Mouse (Mus musculus) MEL (cell line): ENCODE data around the gene Cdr2l. TPM values are rescaled to one million over a fixed set of nuclear protein-coding genes. Genes with fewer than 3 reads are reported as not detected.

Experiments
- DNase-seq: peaks from one replicate; pipeline ENCODE4 v3.0.0; 2011; ENCODE audit warnings: low read depth, low spot score
- H3K27ac ChIP-seq: 2 replicates; pipeline ENCODE4 v1.5.1; 2012; ENCODE audit warnings: low read depth, mild to moderate bottlenecking, control low read depth, low read length, moderate library complexity; ENCODE audit not compliant: control insufficient read depth
- H3K27me3 ChIP-seq, 2 experiments: fragments of 150-350 bp in 1 of 2; sonication (generic) in 1 of 2; 2 replicates each; pipeline ENCODE4 v1.6.1; 2012; ENCODE audit warnings: low read length in 2 of 2, mild to moderate bottlenecking in 2 of 2, improper control_type of control experiment in 1 of 2, moderate library complexity in 1 of 2; ENCODE audit not compliant: insufficient read depth in 2 of 2, control insufficient read depth in 1 of 2
- H3K36me3 ChIP-seq, 2 experiments: 2 replicates each; pipeline ENCODE4 v1.6.1; 2012 to 2014; ENCODE audit warnings: low read length in 2 of 2, improper control_type of control experiment in 1 of 2, inconsistent platforms in 1 of 2, mild to moderate bottlenecking in 1 of 2; ENCODE audit not compliant: insufficient read depth in 2 of 2, control insufficient read depth in 1 of 2
- H3K4me1 ChIP-seq, 2 experiments: fragments of 150-350 bp in 1 of 2; sonication (generic) in 1 of 2; 2 replicates each; pipeline ENCODE4 v1.6.1; 2012; ENCODE audit warnings: low read length in 2 of 2, improper control_type of control experiment in 1 of 2, mild to moderate bottlenecking in 1 of 2; ENCODE audit not compliant: insufficient read depth in 2 of 2, control insufficient read depth in 1 of 2
- H3K4me3 ChIP-seq, 2 experiments: fragments of 150-350 bp in 1 of 2; sonication (generic) in 1 of 2; 2 replicates each; pipeline ENCODE4 v1.5.1; 2012; ENCODE audit warnings: low read depth in 2 of 2, low read length in 2 of 2, mild to moderate bottlenecking in 2 of 2, moderate library complexity in 2 of 2, control low read depth in 1 of 2, improper control_type of control experiment in 1 of 2; ENCODE audit not compliant: control insufficient read depth in 1 of 2, insufficient read depth in 1 of 2
- H3K79me2 ChIP-seq: 2 replicates; pipeline ENCODE4 v1.6.1; 2012; ENCODE audit warnings: mild to moderate bottlenecking, low read length, moderate library complexity; ENCODE audit not compliant: control insufficient read depth, poor library complexity, insufficient read depth
- H3K9ac ChIP-seq: 2 replicates; pipeline ENCODE4 v1.6.1; 2012; ENCODE audit warnings: low read depth, mild to moderate bottlenecking, control low read depth, low read length, moderate library complexity; ENCODE audit not compliant: control insufficient read depth, poor library complexity, severe bottlenecking
- H3K9me3 ChIP-seq: fragments of 150-350 bp; sonication (generic); replicated peaks from 2 replicates; pipeline ENCODE4 v1.6.1; 2012; ENCODE audit warnings: mild to moderate bottlenecking, low read length, improper control_type of control experiment, moderate library complexity; ENCODE audit not compliant: insufficient read depth
- BHLHE40 ChIP-seq: IDR thresholded peaks from 2 replicates; pipeline ENCODE4 v1.6.1; 2012; ENCODE audit warnings: low read depth, mild to moderate bottlenecking, inconsistent platforms, low read length, improper control_type of control experiment, borderline replicate concordance
- CHD1 ChIP-seq: IDR thresholded peaks from 2 replicates; pipeline ENCODE4 v1.6.1; 2012; ENCODE audit warnings: low read depth, mild to moderate bottlenecking, inconsistent platforms, low read length, improper control_type of control experiment
- ELF1 ChIP-seq: IDR thresholded peaks from 2 replicates; pipeline ENCODE4 v1.6.1; 2014; ENCODE audit warnings: low read depth, mild to moderate bottlenecking, inconsistent platforms, low read length, improper control_type of control experiment, moderate library complexity
- EP300 ChIP-seq, 2 experiments: IDR thresholded peaks; 2 replicates each; pipeline ENCODE4 v1.6.1; 2011; ENCODE audit warnings: improper control_type of control experiment in 2 of 2, low read length in 2 of 2, low read depth in 1 of 2, mild to moderate bottlenecking in 1 of 2
- ETS1 ChIP-seq: IDR thresholded peaks from 2 replicates; pipeline ENCODE4 v1.6.1; 2012; ENCODE audit warnings: low read depth, mild to moderate bottlenecking, inconsistent platforms, low read length, improper control_type of control experiment, moderate library complexity
- HCFC1 ChIP-seq: IDR thresholded peaks from 2 replicates; pipeline ENCODE4 v1.6.1; 2012; ENCODE audit warnings: low read depth, mild to moderate bottlenecking, inconsistent platforms, low read length, improper control_type of control experiment, moderate library complexity
- JUND ChIP-seq: IDR thresholded peaks from 2 replicates; pipeline ENCODE4 v1.6.1; 2011; ENCODE audit warnings: low read depth, mild to moderate bottlenecking, improper control_type of control experiment, low read length
- KAT2A ChIP-seq: conservative IDR thresholded peaks from 2 replicates; pipeline ENCODE4 v1.6.1; 2012; ENCODE audit warnings: low read depth, low read length, improper control_type of control experiment, inconsistent platforms
- MAFK ChIP-seq: IDR thresholded peaks from 2 replicates; pipeline ENCODE4 v1.6.1; 2011; ENCODE audit warnings: low read depth, mild to moderate bottlenecking, low read length, improper control_type of control experiment, borderline replicate concordance
- MAZ ChIP-seq: IDR thresholded peaks from 2 replicates; pipeline ENCODE4 v1.6.1; 2012; ENCODE audit warnings: low read depth, mild to moderate bottlenecking, inconsistent platforms, low read length, improper control_type of control experiment
- MEF2A ChIP-seq: IDR thresholded peaks from 2 replicates; pipeline ENCODE4 v1.6.1; 2014; ENCODE audit warnings: low read depth, mild to moderate bottlenecking, inconsistent platforms, low read length, improper control_type of control experiment; ENCODE audit not compliant: poor library complexity, insufficient replicate concordance, severe bottlenecking; ENCODE audit errors: extremely low read depth
- MXI1 ChIP-seq: IDR thresholded peaks from 2 replicates; pipeline ENCODE4 v1.6.1; 2011; ENCODE audit warnings: mild to moderate bottlenecking, low read depth, low read length, improper control_type of control experiment
- NELFE ChIP-seq: IDR thresholded peaks from 2 replicates; pipeline ENCODE4 v1.6.1; 2011; ENCODE audit warnings: low read depth, low read length, improper control_type of control experiment
- POLR2A ChIP-seq, 2 experiments: IDR thresholded peaks; 2 replicates each; pipeline ENCODE4 v1.6.1; 2011 to 2012; ENCODE audit warnings: low read length in 2 of 2, mild to moderate bottlenecking in 2 of 2, control low read depth in 1 of 2, improper control_type of control experiment in 1 of 2, low read depth in 1 of 2, moderate library complexity in 1 of 2; ENCODE audit not compliant: control insufficient read depth in 1 of 2, insufficient read depth in 1 of 2, poor library complexity in 1 of 2
- POLR2AphosphoS2 ChIP-seq: IDR thresholded peaks from 2 replicates; pipeline ENCODE4 v1.6.1; 2011; ENCODE audit warnings: low read length, improper control_type of control experiment
- POLR2AphosphoS5 ChIP-seq: IDR thresholded peaks from 2 replicates; pipeline ENCODE4 v1.6.1; 2012; ENCODE audit warnings: low read depth, borderline replicate concordance, mild to moderate bottlenecking, inconsistent platforms, low read length, moderate library complexity, mixed read lengths
- RCOR1 ChIP-seq: IDR thresholded peaks from 2 replicates; pipeline ENCODE4 v1.6.1; 2012; ENCODE audit warnings: low read depth, mild to moderate bottlenecking, inconsistent platforms, low read length, improper control_type of control experiment
- TAL1 ChIP-seq: IDR thresholded peaks from 2 replicates; pipeline ENCODE4 v1.6.1; 2012; ENCODE audit warnings: mild to moderate bottlenecking, inconsistent platforms, low read length, moderate library complexity, mixed read lengths
- TCF12 ChIP-seq: IDR thresholded peaks from 2 replicates; pipeline ENCODE4 v1.6.1; 2014; ENCODE audit warnings: low read depth, mild to moderate bottlenecking, inconsistent platforms, low read length, improper control_type of control experiment, moderate library complexity
- ZC3H11A ChIP-seq: IDR thresholded peaks from 2 replicates; pipeline ENCODE4 v1.6.1; 2012; ENCODE audit warnings: low read depth, mild to moderate bottlenecking, inconsistent platforms, low read length, improper control_type of control experiment
- ZMIZ1 ChIP-seq: IDR thresholded peaks from 2 replicates; pipeline ENCODE4 v1.6.1; 2012; ENCODE audit warnings: low read depth, mild to moderate bottlenecking, inconsistent platforms, low read length, improper control_type of control experiment, moderate library complexity
- ZNF384 ChIP-seq: IDR thresholded peaks from 2 replicates; pipeline ENCODE4 v1.6.1; 2012; ENCODE audit warnings: low read depth, mild to moderate bottlenecking, inconsistent platforms, low read length, improper control_type of control experiment
- polyA plus RNA-seq, 2 experiments: library from polyadenylated mRNA; stranded (reverse) in 1 of 2; unstranded in 1 of 2; fragments of >175 nt in 1 of 2; fragments of >200 nt in 1 of 2; gene quantifications; 2 replicates each; pipeline versions ENCODE4 v1.2.1 to v1.2.4; 2012; ENCODE audit warnings: low replicate concordance in 2 of 2, low read depth in 1 of 2; ENCODE audit not compliant: insufficient read length in 2 of 2, insufficient read depth in 1 of 2, missing spikeins in 1 of 2
- total RNA-seq: library from RNA; depleted of rRNA; stranded (reverse); fragments of 300-350 nt; gene quantifications from 2 replicates; pipeline ENCODE4 v1.2.3, GENCODE M21; 2012

The Cdr2l gene
- total and polyA plus RNA-seq, 3 experiments: 5.2 to 8.2 TPM; not detected in 1

DNA sequence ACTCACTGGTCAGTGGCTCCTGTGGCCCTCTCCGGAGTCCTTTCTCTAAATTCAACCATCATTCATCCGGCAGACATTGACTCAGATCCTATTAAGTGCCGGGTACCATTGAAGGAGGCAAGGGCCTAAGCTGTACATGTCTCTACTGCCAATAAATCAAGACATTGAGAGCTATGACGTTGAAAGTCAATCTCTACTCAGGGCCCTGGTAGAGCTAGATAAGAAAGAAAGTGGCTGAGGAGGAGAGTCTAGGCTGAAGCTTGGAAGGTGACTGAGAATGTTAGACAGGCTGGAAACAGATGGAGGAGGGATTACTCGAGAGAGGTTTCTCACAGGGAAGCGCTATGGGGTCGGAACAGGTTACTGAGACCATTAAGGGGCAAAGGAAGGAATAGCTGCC is 11.3 kb upstream of the Cdr2l start:
- DNase-seq: peak; percentile 42
- Histone ChIP-seq H3K27me3 (peaks cover 3 to 7% of the 10 kb centered on the region in 2 experiments; a peak in 3 of 4 replicates), H3K27ac (no peak overlapping the region), H3K9me3 (no peaks in the 10 kb centered on the region), H3K9ac (no peak overlapping the region), H3K4me1 (peaks cover 3 to 7% of the 10 kb centered on the region in 2 experiments; a peak in 3 of 4 replicates), H3K36me3 (peaks cover 0 to 5% of the 10 kb centered on the region in 2 experiments; a peak in 2 of 4 replicates), H3K79me2 (no peaks in the 10 kb centered on the region), H3K4me3 (no peak overlapping the region)
- TF ChIP-seq MEF2A: no peak
- peak; percentile 63; the same call in 1 of the 2 replicates for TF ChIP-seq TCF12
- no peak for TF ChIP-seq NELFE
- peak; percentile 21 to 37; a peak in 2 of 4 replicates for TF ChIP-seq EP300 (IDR thresholded peaks at IDR 0.05; ENCODE audit: low read depth in 1 of 2, low read length in 2 of 2)
- TF ChIP-seq ZC3H11A: no peak
- peak; percentile 98 for TF ChIP-seq RCOR1
- TF ChIP-seq TAL1: peak; percentile 42; the same call in 1 of the 2 replicates
- no peak for TF ChIP-seq ETS1
- no peak for TF ChIP-seq MAFK
- no peak for TF ChIP-seq POLR2AphosphoS5
- TF ChIP-seq ZMIZ1: no peak
- TF ChIP-seq MAZ: no peak
- TF ChIP-seq BHLHE40: no peak
- TF ChIP-seq MXI1: no peak
- TF ChIP-seq POLR2A (IDR thresholded peaks at IDR 0.05; ENCODE audit: control insufficient read depth in 1 of 2, insufficient read depth in 1 of 2, low read depth in 1 of 2, low read length in 2 of 2, poor library complexity in 1 of 2): no peak
- TF ChIP-seq POLR2AphosphoS2: no peak
- no peak for TF ChIP-seq HCFC1
- no peak for TF ChIP-seq CHD1
- TF ChIP-seq ZNF384: no peak
- TF ChIP-seq JUND: no peak
- no peak for TF ChIP-seq KAT2A
- no peak for TF ChIP-seq ELF1
